Mouse (Mus musculus) myocyte (in vitro differentiated cells): ENCODE results near the gene Setd7.

ENCODE experiments used
- CEBPB ChIP-seq: IDR thresholded peaks from 2 replicates; pipeline ENCODE4 v1.6.1; 2011; ENCODE audit warnings: mild to moderate bottlenecking, moderate library complexity; ENCODE audit not compliant: poor library complexity, insufficient read depth, severe bottlenecking
- MYOG ChIP-seq, 3 experiments: IDR thresholded peaks; one replicate each; pipeline ENCODE4 v1.6.1; 2011; ENCODE audit warnings: control low read depth in 2 of 3, low read depth in 2 of 3, mild to moderate bottlenecking in 2 of 3; ENCODE audit not compliant: insufficient read length in 2 of 3, control insufficient read depth in 1 of 3, insufficient read depth in 1 of 3
- POLR2A ChIP-seq: IDR thresholded peaks from one replicate; pipeline ENCODE4 v1.6.1; 2011; ENCODE audit warnings: low read depth, mild to moderate bottlenecking, control low read depth, moderate library complexity; ENCODE audit not compliant: insufficient read length

DNA sequence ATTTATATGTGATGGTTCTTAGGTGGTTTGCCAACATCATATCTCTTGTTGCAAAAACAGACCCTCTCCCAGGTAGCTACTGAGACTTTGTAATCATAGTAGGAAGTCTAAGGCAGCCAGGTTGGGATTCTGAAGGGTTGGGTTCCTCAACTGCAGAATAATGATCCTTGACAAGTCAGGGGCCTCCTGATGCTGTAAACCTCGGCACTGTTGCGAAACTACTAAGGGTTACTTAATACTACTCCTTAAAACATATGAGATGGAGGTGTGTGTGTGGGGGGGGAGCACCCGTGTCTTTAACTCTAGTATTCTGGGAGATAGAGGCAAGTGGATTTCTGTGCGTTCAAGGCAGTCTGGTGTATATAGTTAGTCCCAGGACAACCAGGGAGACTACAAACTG, 75.3 kb downstream of the Setd7 start:
- TF ChIP-seq MYOG (IDR thresholded peaks at IDR 0.05; ENCODE audit: control insufficient read depth in 1 of 3, insufficient read depth in 1 of 3, insufficient read length in 2 of 3, low read depth in 2 of 3) = no peak
- TF ChIP-seq POLR2A = no peak
- peak; percentile 64 for TF ChIP-seq CEBPB
